Mouse (Mus musculus): Measurements from ENCODE around the gene Chst10. TPM values are rescaled to one million over a fixed set of nuclear protein-coding genes. Genes with fewer than 3 reads are reported as not detected.

The Chst10 gene
- polyA plus RNA-seq, 1 experiment = 20.5 TPM

DNA sequence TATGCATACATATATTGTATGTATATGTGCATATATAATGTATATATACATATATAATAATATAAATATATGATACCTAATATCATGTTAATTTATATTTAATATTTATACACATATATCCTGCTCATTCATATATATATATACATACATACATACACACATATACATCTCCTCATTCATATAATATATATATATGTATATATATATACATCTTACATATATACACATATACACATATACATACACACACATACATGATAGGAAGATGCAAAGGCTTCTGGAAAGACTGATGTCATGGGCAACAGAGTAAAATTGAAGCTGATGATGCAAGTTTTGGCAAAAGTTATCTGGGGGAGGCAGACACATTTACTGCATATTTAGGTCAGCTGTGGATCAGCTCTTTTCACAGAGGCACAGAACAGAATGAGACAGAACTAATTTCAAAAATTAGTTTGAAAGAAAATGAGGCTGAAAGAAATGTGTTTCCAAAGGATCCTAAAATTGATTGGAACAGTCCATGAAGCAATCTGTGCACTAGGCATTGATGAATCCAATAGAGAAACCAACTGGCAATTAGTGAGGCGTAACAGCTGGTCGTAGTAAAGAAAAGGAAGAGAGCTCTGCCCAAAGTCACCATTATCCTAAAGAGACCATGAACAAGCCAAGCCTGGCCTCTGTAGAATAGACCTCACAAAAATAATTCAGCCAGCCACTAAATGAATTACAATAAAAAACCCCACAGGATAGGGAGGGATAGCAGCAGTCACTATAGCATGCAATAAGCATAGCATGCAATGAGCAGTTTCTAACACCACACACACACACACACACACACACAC is 49.3 kb downstream of the Chst10 start:
- DNase-seq = no peak

DNA sequence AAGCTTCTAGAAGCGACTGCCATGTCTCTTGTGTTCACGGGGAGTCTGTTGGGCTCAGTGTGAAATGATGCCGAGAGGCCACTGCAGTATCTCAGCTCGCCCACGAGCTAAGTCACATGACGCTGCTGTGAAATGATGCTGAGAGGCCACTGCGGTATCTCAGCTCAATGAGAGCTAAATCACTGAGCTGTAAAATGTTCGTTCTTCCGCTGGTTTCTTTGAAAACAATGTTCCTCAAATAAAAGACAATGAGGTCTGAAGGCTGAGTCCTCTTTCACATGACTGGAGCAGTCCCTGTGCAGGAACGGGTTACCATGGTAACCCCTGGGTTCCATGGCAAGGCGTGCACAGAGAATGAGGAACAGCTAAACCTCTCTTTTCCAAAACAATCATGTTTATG is 50.0 kb downstream of the Chst10 start:
- no peak overlapping the region for H3K4me3 ChIP-seq (ENCODE audit: control insufficient read depth, insufficient read depth, low read length)
- TF ChIP-seq CTCF (IDR thresholded peaks at IDR 0.05; ENCODE audit: borderline replicate concordance, control insufficient read depth, extremely low read depth, insufficient read depth, low read length, poor library complexity) = no peak
- no peak for TF ChIP-seq POLR2A (IDR thresholded peaks at IDR 0.05; ENCODE audit: control insufficient read depth, extremely low read depth, insufficient read depth, low read length, poor library complexity)
- no peak for DNase-seq
- no peaks in the 10 kb centered on the region for H3K4me1 ChIP-seq (replicated peaks; ENCODE audit: control insufficient read depth, insufficient read depth, low read length)
- H3K36me3 ChIP-seq (ENCODE audit: control insufficient read depth, insufficient read depth, low read length) = no peaks in the 10 kb centered on the region
- no peak overlapping the region for H3K27ac ChIP-seq (ENCODE audit: control insufficient read depth, insufficient read depth, low read length)
- H3K27me3 ChIP-seq (ENCODE audit: control insufficient read depth, insufficient read depth, low read length) = no peaks in the 10 kb centered on the region; the same call in 1 of the 2 replicates
- 58% methylated on average over 11 of the region's 11 CpGs for WGBS

More for the DNA sequence above, 49.3 kb downstream of the Chst10 start:
- Histone ChIP-seq H3K27ac (ENCODE audit: control insufficient read depth, insufficient read depth, low read length) (no peak overlapping the region), H3K36me3 (ENCODE audit: control insufficient read depth, insufficient read depth, low read length) (no peaks in the 10 kb centered on the region), H3K27me3 (ENCODE audit: control insufficient read depth, insufficient read depth, low read length) (no peaks in the 10 kb centered on the region; the same call in 1 of the 2 replicates), H3K4me3 (ENCODE audit: control insufficient read depth, insufficient read depth, low read length) (no peak overlapping the region), H3K4me1 (replicated peaks; ENCODE audit: control insufficient read depth, insufficient read depth, low read length) (no peaks in the 10 kb centered on the region)
- TF ChIP-seq POLR2A (IDR thresholded peaks at IDR 0.05; ENCODE audit: control insufficient read depth, extremely low read depth, insufficient read depth, low read length, poor library complexity) (no peak), CTCF (IDR thresholded peaks at IDR 0.05; ENCODE audit: borderline replicate concordance, control insufficient read depth, extremely low read depth, insufficient read depth, low read length, poor library complexity) (no peak)
- WGBS = 89% methylated on average over 2 of the region's 2 CpGs

DNA sequence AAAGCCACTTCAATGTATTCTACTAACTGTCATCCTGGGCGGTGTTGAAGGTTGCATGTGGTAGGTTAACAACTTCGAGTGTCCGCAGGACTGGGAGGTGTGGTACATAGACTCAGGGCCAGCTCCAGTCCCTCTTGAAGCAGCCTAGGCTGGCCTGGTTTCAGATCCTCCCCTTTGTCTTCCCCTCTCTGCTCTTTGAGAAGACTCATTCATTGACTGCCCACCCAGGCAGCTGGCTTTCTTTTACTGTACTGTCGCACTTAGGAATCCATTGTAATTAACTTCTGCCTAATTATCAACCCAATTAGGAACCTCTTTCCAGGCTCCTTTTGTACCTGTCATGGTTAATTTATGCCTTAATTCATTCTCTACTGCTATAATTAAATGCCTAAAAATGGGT is 54.7 kb downstream of the Chst10 start:
- WGBS = 85% methylated on average over 4 of the region's 4 CpGs
- no peak overlapping the region for H3K4me3 ChIP-seq (ENCODE audit: control insufficient read depth, insufficient read depth, low read length)
- no peak for DNase-seq
- TF ChIP-seq POLR2A (IDR thresholded peaks at IDR 0.05; ENCODE audit: control insufficient read depth, extremely low read depth, insufficient read depth, low read length, poor library complexity) (no peak), CTCF (IDR thresholded peaks at IDR 0.05; ENCODE audit: borderline replicate concordance, control insufficient read depth, extremely low read depth, insufficient read depth, low read length, poor library complexity) (no peak)
- H3K27me3 ChIP-seq (ENCODE audit: control insufficient read depth, insufficient read depth, low read length) = no peaks in the 10 kb centered on the region; the same call in 1 of the 2 replicates
- no peaks in the 10 kb centered on the region for H3K36me3 ChIP-seq (ENCODE audit: control insufficient read depth, insufficient read depth, low read length)
- no peak overlapping the region for H3K27ac ChIP-seq (ENCODE audit: control insufficient read depth, insufficient read depth, low read length)
- no peaks in the 10 kb centered on the region for H3K4me1 ChIP-seq (replicated peaks; ENCODE audit: control insufficient read depth, insufficient read depth, low read length)

GRCm38 (mm10) chr1:38842861-38843260 is 55.1 kb downstream of the Chst10 start:
- Histone ChIP-seq H3K36me3 (ENCODE audit: control insufficient read depth, insufficient read depth, low read length) (no peaks in the 10 kb centered on the region), H3K4me1 (replicated peaks; ENCODE audit: control insufficient read depth, insufficient read depth, low read length) (no peaks in the 10 kb centered on the region), H3K27me3 (ENCODE audit: control insufficient read depth, insufficient read depth, low read length) (peaks cover 2% of the 10 kb centered on the region; the same call in 1 of the 2 replicates), H3K27ac (ENCODE audit: control insufficient read depth, insufficient read depth, low read length) (no peak overlapping the region), H3K4me3 (ENCODE audit: control insufficient read depth, insufficient read depth, low read length) (no peak overlapping the region)
- 88% methylated on average over 1 of the region's 1 CpGs for WGBS
- no peak for TF ChIP-seq CTCF (IDR thresholded peaks at IDR 0.05; ENCODE audit: borderline replicate concordance, control insufficient read depth, extremely low read depth, insufficient read depth, low read length, poor library complexity)
- TF ChIP-seq POLR2A (IDR thresholded peaks at IDR 0.05; ENCODE audit: control insufficient read depth, extremely low read depth, insufficient read depth, low read length, poor library complexity) = no peak
- no peak for DNase-seq

DNA sequence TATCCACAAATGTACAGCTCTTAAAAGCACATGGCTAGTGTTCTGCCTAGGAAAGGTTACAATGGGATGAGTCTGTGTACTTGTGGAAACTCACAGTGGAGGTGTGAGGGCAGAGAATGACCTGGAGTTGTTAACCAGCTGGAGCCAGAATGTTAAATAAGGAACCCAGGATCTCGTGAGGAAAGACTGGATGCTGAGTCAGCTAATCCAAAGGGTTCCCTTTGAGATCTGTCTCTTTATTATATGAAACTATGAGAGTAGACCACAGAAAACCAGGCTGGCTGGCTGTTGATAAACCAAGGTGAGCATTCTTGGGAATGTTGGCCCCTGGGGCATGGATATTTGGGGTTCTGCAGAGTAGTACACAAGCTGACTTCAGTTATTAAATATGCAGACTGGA is 58.0 kb downstream of the Chst10 start:
- Histone ChIP-seq H3K27me3 (ENCODE audit: control insufficient read depth, insufficient read depth, low read length) (peaks cover 2% of the 10 kb centered on the region; the same call in 1 of the 2 replicates), H3K4me3 (ENCODE audit: control insufficient read depth, insufficient read depth, low read length) (no peak overlapping the region)
- WGBS = 49% methylated on average over 1 of the region's 1 CpGs

GRCm38 (mm10) chr1:38836477-38836872 is 61.5 kb downstream of the Chst10 start, which contains the start of gene Lonrf2:
TSS of gene Lonrf2 (minus strand) at chr1:38836711.
- WGBS = 4% methylated on average over 47 of the region's 47 CpGs

More for the DNA sequence above, 58.0 kb downstream of the Chst10 start:
- TF ChIP-seq POLR2A (IDR thresholded peaks at IDR 0.05; ENCODE audit: control insufficient read depth, extremely low read depth, insufficient read depth, low read length, poor library complexity) = no peak
- no peak for TF ChIP-seq CTCF (IDR thresholded peaks at IDR 0.05; ENCODE audit: borderline replicate concordance, control insufficient read depth, extremely low read depth, insufficient read depth, low read length, poor library complexity)
- DNase-seq = no peak
- no peak overlapping the region for H3K27ac ChIP-seq (ENCODE audit: control insufficient read depth, insufficient read depth, low read length)
- no peaks in the 10 kb centered on the region for H3K4me1 ChIP-seq (replicated peaks; ENCODE audit: control insufficient read depth, insufficient read depth, low read length)
- no peaks in the 10 kb centered on the region for H3K36me3 ChIP-seq (ENCODE audit: control insufficient read depth, insufficient read depth, low read length)

More at GRCm38 (mm10) chr1:38836477-38836872, 61.5 kb downstream of the Chst10 start, which contains the start of gene Lonrf2:
- Histone ChIP-seq H3K27me3 (ENCODE audit: control insufficient read depth, insufficient read depth, low read length) (peaks cover 2% of the 10 kb centered on the region; the same call in 1 of the 2 replicates), H3K36me3 (ENCODE audit: control insufficient read depth, insufficient read depth, low read length) (no peaks in the 10 kb centered on the region), H3K27ac (ENCODE audit: control insufficient read depth, insufficient read depth, low read length) (no peak within 1 kb of the TSS), H3K4me3 (ENCODE audit: control insufficient read depth, insufficient read depth, low read length) (no peak within 1 kb of the TSS), H3K4me1 (replicated peaks; ENCODE audit: control insufficient read depth, insufficient read depth, low read length) (no peaks in the 10 kb centered on the region)
- TF ChIP-seq POLR2A (IDR thresholded peaks at IDR 0.05; ENCODE audit: control insufficient read depth, extremely low read depth, insufficient read depth, low read length, poor library complexity) (no peak), CTCF (IDR thresholded peaks at IDR 0.05; ENCODE audit: borderline replicate concordance, control insufficient read depth, extremely low read depth, insufficient read depth, low read length, poor library complexity) (no peak)
- no peak for DNase-seq
